Mouse (Mus musculus) cerebellum, adult 2 months (tissue): ENCODE measurements around the gene E030018B13Rik.

Experiments used
- CTCF ChIP-seq: fragments of 200-500 bp; IDR thresholded peaks from 2 replicates; pipeline ENCODE4 v1.5.1; 2011; ENCODE audit warnings: low read depth, mild to moderate bottlenecking, control low read depth, low read length, moderate library complexity, borderline replicate concordance; ENCODE audit not compliant: insufficient read depth
- POLR2A ChIP-seq: fragments of 200-500 bp; IDR thresholded peaks from 2 replicates; pipeline ENCODE4 v1.6.1; 2011; ENCODE audit warnings: low read length, control low read depth, borderline replicate concordance; ENCODE audit not compliant: insufficient read depth

GRCm38 (mm10) chr7:63895223-63895622 lies 21.4 kb upstream of the E030018B13Rik start:
- TF ChIP-seq CTCF (no peak), POLR2A (no peak)
